Mouse (Mus musculus) heart, adult 18-20 months (tissue): ENCODE data around the gene Zfp710. TPM values are rescaled to one million over a fixed set of nuclear protein-coding genes. Genes with fewer than 3 reads are reported as not detected.

Experiments
- DNase-seq, 2 experiments: peaks; one replicate each; pipeline ENCODE4 v3.0.0; 2021 to 2022; ENCODE audit warnings: mixed read lengths in 1 of 2
- total RNA-seq, 2 experiments: library from RNA; stranded (reverse); gene quantifications; 2 replicates each; pipeline ENCODE4 v1.2.3; 2021

Zfp710 gene
- total RNA-seq, 2 experiments from 2014 or later = 21.6 to 22.4 TPM

DNA sequence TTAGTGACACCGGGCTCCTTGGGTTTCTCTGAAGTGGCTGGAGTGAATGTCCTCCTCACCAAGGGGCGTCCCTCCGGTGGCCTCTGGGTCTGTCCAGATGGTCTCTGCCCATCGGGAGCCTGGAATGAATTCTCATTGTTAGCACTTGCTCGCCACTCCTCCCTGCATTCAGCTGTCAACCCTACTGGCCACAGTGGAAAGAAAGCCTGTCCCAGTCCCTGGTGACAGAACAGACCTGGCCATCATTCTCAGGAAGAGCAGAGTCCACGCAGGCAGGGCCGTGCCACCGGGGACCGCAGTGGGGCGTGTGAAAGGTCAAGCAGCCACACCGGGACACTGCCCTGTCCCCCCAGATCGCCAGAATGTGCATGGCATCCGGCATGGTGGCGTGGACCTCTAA, 33.2 kb downstream of the Zfp710 start:
- DNase-seq = no peak

DNA sequence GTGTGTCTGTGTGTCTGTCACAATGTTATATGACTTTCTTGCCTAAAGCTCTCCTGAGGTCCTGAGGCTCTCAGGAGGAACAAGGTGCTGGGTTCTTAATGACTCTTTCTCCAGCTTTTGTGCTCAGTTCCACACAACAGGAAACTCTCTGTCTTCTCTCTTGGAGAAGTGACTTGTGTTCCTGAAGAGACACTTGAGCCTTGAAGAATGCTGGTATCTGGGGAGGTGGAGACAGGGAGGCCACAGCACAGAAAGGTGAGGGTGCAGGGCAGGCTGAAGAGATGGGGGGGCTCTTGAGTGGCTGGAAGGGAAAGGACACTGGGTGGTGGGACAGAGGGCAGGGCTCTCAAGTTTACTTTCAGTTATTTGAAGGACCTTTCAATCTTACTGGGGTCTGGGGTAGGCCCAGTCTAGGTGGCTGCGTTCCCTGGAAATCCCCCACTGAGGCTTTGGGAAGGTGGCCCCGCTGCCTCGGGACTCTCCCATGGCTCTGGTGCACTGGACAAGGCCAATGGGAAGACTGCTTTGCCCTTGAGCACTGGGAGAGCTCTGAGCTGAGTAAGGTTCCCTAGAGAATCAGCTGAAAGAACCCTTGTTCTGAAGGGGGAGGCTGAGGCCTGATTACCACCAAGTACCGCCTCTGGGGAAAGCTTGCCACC, 33.9 kb downstream of the Zfp710 start:
- no peak for DNase-seq

DNA sequence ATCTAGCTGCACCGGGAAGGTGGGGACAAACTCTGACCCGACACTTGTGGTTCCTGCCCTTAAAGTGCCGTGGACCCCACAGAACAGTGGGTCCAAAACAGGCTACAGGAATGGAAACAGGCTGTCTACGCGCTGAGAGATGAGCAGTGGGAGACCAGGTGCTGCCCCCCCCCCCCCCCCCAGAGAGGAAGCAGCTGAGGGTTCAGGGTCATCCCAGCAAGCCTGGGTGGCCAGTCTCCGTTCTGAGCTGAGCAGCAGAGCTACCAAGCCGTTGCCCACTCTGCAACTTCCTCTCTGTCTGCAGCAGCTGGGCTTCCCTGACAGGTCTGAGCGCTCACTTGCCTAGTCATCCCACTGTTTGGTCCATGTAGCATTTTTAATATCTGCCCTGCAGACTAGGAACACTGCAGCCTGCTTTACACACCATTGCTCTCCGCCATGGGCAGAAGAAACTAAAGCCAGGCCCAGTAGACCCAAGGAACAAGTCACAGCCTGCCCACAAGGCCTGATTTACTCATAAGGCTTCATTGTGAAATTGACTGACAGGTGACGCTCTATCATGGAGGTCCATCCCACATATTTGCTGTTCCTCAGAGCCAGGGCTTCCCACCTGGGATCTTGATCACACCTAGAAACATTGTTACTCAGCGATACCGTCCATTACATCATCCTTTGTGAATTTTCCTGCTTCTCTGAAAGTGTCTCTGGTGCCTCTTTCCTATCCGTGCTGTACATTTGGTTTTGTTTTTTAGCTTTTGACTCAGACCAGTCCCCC, 34.6 kb downstream of the Zfp710 start:
- DNase-seq = peak in 1 of 2 experiments; percentile 53

DNA sequence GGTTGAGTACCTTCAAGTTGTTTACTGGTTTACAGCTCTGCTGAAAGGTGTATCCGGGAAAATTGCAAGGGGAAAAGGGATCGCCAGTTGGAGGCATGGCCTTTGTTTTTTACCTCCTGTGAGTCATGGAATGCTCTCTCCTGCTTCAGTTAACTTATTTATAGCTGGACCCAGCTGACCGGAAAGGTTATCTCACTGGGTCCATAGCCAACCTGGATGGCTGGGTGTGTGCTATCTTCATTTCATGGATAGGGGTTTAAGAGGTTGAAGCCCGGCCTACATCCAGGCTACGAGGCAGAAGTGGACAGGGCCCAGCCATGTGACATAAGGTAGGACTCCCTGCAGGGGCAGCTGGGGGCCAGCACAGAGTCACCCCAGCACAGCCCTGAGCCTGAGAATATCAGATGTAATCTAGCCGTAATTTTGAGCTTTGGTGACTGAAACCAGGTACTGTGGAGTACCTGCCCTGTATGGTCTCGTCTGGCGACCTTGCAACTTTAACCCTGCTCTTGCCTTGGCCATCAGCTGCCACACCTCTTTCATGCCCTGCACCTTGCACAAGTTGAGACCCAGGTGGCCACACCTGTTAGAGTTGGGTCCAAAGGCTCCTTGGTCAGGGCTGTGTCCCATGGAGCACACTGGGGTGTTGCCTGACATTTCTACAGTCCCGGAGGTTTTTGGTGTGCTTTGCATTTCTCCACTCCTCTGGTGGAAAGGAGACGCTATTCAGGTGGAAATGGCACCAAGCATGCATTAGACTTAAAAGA, 35.6 kb downstream of the Zfp710 start:
- DNase-seq = peak; percentile 78 to 90

DNA sequence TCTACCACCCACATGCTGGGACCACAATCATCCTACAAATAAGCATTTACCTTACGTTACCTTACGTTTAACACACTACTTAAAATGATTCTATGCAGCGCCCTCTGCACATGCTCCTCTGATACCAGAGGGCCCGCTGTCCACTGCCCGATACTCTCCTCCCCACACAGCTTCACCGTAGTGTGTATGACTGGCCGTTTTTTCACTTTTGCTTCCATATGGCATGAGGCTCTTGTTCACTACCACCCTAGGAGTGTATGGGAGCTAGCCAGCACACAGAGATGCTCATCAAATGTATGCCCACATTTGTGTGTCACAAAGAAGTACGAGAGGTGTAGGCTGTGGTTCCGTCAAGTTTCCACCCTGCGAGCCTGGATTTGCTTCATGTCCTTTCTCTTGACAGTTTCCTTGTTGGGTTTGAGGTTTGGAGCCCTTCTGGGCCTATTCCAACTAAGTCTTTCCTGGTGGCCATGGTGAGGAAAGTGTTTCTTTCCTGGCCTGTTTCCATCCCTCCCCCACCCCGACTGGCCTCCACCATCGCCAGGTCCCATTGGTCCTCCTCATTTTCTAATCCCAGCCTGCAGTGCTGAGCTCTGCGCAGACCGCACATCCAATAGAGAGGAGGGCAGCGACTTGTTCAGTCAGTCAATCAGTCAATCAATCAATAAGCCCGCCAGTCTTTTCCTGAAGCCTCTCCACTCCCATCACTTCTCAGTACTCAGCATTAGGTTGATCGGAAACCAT, 37.6 kb downstream of the Zfp710 start:
- DNase-seq = no peak

DNA sequence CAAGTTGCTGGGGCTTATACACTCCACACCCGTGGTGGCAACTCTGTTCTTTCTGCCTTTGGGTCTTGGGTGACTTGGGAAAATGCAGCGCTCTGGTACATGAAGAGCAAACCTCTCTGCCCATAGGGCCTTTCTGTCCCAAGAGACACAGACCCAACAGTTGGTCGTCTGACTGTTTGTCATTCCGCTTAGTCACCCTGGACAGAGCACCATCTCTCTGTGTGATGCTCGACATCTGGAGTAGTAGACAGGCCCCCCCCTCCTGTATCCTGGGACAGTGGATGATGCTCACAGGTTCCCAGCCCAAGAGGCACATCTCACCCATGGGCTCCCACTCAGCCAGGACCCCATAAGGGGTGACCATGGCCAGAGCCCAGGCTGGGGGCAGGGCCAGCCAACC, 38.6 kb downstream of the Zfp710 start:
- DNase-seq = no peak

DNA sequence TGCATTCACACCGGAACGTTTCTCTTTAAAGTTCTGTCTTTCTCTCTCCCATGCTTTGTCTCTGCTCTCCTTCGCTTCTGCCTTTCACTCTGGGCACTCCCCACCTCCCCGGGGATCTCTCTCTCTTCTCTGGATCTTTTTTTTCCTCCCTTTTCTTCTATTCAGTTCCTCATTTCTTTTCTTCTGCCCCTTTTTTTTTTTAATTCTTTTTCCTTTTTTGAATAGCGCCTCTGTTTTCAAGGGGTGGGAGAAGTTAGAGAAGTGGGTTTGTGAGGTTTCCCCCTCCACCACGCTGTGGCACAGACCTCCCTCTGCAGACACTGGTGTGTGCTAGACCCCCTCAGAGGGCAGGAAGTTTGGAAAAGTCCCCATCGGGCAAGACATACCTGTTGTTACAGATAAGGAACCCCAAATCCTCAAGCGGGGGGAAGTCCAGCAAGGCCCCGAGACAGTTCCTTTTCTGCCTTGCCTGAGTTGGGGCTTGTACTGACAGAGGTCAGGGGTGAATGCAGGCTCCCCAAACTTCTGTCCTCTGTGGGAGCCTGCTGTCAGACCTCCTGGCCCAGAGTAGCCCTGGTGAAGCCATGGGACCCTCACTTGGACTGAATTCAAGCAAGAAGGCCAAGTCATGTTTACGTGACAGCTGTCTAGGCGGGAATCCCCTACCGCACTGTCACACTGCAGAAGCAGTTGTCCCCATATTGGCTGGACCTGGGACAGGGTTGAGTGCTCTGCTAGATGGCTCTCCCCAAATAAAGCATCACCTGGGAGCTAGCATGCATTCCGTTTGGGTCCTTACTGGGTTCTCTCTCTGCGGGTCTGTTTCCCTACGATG, 39.5 kb downstream of the Zfp710 start:
- DNase-seq = no peak

DNA sequence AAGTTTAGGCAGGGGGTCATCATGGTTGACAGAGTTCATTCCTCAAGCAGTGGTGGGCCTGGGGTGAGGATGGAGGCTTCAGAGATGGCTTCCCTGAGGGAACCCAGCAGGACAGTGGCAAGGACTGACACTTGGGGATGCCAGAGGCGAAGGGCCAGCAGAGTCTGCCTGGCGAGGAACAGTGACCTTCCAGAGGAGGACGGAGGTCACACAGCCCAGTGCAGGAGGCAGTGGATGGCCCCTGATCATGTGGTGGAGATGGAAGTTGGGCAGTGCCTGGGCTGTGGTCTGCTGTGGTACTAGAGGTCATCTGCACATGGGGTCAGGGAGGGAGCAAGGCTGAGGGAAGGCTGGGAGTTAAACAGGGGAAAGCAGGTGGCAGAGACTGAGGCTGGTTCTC, 40.6 kb downstream of the Zfp710 start:
- no peak for DNase-seq

DNA sequence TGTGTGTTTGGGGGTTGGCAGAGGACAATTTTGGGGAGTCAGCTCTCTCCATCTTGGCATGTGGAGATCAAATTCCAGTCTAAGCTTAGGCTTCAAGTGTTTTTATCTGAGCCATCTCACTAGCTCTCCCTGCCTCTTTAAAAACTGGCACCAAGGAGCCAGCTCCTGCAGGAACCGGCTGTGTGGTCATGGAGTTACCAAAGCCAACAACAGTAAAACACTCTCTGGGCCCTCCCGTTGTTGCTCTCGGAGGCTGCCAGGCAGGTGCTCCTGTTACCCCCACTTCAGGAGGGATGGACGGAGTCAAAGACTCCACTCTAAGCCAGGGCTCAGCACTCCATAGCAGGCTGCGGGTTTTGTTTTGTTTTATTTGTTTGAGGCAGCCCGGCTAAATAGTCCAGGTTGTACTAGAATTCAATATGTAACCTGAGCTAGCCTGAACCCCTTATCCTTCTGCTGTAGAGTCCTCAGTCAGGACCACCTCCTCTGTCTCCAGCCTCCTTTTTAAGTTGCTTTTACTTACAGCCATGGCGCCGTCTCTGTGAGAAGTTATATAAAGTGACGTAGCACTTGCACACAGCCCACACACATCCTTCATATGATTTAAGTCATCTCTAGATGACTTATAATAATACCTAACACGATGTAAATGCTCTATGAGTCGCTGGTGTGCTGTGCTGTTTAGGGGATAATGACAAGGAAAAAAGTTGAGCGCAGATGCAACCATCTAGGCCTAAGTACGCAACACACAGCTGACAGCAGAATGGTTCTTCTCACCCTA, 42.3 kb downstream of the Zfp710 start:
- no peak for DNase-seq

DNA sequence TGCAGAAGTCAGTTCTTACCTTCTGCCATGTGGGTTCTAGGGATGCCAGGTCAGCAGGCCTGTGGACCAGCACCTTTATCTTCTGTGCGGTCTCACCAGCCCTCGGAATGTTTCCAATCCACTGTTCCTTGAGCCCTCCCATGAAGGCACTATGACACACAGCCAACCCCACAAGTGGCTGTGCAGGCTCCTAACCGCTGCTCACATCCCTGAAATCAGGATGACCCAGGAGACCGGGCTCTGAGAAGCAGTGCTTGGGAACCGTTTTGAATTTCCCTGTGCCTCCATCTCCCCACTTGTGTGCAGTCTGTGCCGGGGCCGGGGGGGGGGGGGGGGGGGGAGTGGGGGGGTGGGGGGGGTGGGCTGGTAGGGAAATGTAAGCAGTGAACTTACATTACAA, 43.7 kb downstream of the Zfp710 start:
- DNase-seq = no peak

DNA sequence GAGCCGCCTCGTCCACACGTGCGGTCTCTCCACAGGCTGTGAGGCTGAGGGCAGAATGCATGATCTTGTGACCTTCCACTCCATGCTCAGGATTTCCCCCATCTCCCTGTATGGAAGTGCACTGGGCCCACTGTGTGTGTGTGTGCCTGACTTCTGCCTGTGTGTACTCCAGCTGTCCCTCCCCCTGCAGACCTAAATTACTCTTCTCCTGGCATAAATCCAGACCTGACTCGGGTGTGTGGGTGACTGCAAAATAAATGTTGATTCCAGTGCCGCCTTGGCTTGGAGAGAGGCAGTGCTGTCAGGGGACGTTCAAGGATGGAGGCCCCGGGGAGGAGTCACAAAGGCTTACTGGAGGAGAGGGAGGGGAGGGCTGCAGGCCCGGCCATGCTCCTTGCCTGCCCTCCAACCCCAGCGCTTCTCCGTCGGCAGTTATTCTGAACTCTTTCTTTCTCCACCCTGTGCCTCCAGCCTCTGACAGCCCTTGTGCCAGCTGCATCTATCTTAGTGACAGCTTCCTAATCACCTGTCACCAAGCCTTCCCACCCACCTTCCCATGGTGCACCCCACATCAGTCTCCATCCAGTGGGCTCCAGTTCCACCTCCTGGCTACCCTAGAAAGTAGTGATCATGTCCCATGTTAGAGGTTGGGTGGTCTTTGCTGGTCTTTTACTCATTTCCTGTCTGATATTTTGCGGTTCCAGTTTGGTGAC, 45.2 kb downstream of the Zfp710 start:
- peak; percentile 63 to 68 for DNase-seq

DNA sequence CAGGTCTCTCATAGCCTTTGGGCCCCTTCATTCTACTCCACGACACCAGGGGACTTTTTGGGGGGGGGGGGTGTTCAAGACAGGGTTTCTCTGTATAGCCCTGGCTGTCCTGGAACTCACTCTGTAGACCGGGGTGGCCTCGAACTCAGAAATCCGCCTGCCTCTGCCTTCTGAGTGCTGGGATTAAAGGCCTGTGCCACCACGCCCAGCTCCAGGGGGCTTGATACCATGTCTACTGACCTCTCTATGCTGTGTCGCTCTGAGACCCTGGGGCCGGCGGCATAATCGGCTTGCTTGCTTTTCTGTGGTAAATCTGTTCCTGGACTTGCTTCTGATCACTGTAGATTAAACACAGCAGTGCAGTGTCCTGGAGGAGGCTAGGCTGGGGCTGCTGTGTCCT, 46.6 kb downstream of the Zfp710 start:
- no peak for DNase-seq

DNA sequence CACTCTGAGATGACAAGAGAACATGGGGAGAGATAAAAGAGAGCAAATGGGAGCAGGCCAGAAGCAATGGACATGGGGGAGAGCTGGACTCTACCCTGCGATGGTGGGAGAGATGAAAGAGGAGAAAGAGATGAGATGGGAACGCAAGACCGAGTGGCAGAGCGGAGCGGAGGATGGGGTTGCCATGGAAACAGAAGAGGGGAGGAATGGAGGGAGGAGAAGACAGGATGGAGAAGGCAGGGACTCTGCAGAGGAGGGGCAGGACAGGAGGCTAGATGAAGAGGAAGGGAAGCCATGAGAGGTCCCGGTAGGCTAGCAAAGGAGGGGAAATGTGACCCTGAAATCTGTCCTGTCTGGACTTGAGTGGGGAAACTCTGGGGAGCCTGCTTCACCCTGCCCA, 47.7 kb downstream of the Zfp710 start:
- no peak for DNase-seq

DNA sequence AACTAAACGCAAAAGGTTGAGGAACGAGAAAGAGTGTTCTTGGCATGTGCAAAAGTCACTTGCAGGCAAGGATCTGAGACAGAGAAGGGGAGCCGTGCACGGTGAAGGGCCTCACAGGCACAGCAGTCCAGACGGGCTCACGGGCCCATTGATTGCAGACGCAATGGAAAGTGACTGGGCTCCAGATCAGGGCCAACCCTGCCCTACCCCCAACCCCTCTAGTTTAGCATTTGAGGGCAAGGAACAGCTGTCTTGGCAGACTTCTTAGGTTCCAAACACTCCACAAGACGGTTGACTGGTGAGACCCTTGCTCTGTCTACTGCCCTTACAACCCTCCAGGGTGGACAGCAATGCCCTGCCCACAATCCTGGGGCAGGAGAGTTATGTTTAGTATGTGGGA, 48.9 kb downstream of the Zfp710 start:
- DNase-seq = no peak

DNA sequence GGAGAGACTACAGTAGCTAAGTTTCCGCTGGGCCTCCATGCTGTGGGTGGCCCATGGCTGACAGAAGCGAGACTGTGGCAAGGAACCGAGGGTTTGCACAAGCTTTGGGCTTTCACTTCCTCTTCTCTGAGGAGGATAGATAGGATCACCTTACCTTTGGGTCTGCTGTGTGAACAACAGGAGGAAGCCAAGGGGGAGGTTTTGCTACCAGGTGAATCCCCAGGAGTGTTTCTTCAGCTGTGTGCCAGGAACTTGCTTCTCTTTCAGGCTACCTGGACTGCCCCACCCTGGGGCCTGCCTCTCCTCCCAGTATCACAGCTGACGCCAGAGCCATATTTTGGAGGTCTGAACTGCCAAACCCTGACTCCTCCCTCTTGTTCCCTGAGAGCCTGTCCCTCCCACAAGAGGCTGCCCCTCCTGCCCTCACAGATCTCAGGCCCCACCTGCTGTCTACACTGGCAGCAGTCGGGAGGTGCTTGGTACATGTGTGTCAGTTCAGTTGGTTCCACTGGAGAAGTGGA, 50.4 kb downstream of the Zfp710 start:
- DNase-seq = peak; percentile 68 to 75

DNA sequence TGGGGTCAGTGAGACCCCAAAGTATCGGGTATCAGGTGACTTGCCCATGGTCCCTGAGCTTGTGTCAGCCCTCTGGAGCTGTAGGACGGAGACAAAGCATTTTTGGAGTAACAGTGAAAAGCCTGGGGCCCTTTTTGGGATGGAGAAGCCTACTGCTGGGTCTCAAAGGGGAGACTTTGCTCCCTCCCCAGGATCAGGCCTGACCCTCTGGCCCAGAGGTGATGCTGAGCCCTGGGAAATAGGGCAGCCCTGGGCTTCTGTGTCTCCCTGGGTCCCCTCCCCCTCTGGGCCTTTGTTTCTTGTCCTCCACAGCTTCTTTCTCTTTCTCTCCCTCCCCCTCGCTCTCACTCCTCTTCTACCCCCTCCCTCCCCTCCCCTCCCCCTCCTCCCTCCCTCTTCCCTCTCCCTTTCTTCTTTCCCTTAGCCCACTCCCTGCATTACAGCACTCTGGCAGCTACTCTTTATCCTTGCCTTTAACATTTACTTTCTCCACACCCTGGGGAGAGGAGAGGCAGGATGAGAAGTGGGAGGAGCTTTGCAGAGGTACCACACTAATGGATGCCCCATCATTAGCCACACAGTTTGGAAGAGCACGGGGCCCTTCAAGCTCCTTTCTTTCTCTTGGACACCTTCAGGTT, 51.5 kb downstream of the Zfp710 start:
- DNase-seq = no peak

DNA sequence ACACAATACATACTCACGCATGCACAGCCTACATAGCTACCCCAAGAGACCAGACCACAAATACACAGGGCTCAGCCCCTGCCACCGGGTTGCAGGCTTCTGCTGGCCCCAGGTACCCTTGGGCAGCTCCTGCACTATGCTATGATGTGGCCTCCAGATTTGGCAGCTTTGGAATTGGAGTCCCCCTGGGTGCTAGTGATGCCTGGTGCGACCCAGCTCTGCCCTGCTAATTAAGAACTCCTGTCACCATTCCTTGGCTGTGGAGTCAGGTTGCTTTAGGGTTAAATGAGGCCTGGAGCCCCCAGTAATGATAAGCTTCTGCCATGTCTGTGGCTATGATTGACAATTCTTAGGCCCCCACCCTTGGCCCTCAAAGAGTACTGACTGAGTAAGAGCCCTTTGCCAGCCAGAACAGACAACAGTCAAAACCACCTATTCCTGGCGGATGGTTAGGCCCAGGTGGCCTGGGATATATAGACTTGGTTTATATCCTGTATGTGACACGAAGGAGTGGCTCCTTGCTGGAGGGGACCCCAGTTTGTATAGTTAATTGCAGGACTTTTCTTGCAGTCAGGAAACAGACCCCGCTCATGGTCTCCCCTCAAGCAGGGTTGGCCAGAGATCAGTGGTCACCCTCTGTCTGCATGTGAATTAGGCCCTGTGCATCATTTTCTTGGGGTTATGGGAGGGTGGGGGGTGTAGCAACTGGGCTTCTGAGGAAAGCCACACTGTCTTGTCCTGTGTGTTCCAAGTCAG, 52.5 kb downstream of the Zfp710 start:
- DNase-seq = no peak

DNA sequence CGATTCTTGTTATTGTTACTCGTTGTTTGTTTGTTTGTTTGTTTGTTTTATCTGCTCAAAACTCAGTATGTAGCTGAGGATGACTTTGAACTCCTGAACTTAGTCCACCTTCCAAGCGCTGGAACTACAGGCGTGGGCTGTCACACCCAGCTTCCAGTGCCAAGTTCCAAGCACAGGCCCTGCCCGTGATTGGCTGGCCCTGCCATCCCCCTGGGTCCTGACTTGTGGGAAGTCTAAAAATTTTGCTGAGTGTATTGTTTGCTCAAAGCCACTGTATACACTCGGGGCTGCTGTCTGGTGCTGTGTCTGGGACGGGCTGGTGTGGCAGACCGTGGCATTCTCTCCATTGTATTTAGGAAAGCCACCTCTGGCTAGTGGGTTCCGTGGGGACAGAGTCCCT, 53.2 kb downstream of the Zfp710 start:
- DNase-seq = peak in 1 of 2 experiments; percentile 67
